Mouse (Mus musculus) embryonic facial prominence, embryonic 14.5 days (tissue): ENCODE measurements around the gene Xpnpep2. TPM values are rescaled to one million over a fixed set of nuclear protein-coding genes. Genes with fewer than 3 reads are reported as not detected.
A peak's percentile ranks its signal among the peaks of the same experiment; 100 is the strongest.

Experiments used
- ATAC-seq: fragments of 200-750 bp; cut with Nextera tagmentation; 2 replicates; pipeline ENCODE4 v1.8.0; 2017; ENCODE audit warnings: low read depth, moderate number of reproducible peaks, moderate TSS enrichment
- DNase-seq: peaks from one replicate; pipeline ENCODE4 v3.0.0-alpha.2; 2015; ENCODE audit warnings: low spot score
- H3K27ac ChIP-seq: fragments of 300-500 bp; sonication (generic); replicated peaks from 2 replicates; pipeline ENCODE4 v1.5.1; 2014; ENCODE audit warnings: low read depth, mild to moderate bottlenecking, low read length, moderate library complexity
- H3K27me3 ChIP-seq: fragments of 300-500 bp; sonication (generic); replicated peaks from 2 replicates; pipeline ENCODE4 v1.6.1; 2014; ENCODE audit warnings: low read length; ENCODE audit not compliant: control insufficient read depth, insufficient read depth
- H3K36me3 ChIP-seq: fragments of 300-500 bp; sonication (generic); 2 replicates; pipeline ENCODE4 v1.6.1; 2014; ENCODE audit warnings: low read length, mixed read lengths; ENCODE audit not compliant: control insufficient read depth, insufficient read depth
- H3K4me1 ChIP-seq: fragments of 300-500 bp; sonication (generic); 2 replicates; pipeline ENCODE4 v1.6.1; 2014; ENCODE audit warnings: antibody characterized with exemption, low read length; ENCODE audit not compliant: control insufficient read depth, insufficient read depth
- H3K4me2 ChIP-seq: fragments of 300-500 bp; sonication (generic); 2 replicates; pipeline ENCODE4 v1.6.1; 2014; ENCODE audit warnings: low read depth, mild to moderate bottlenecking, low read length, moderate library complexity, mixed read lengths
- H3K4me3 ChIP-seq: fragments of 300-500 bp; sonication (generic); 2 replicates; pipeline ENCODE4 v1.5.1; 2014; ENCODE audit warnings: low read depth, mild to moderate bottlenecking, low read length
- H3K9ac ChIP-seq: fragments of 300-500 bp; sonication (generic); 2 replicates; pipeline ENCODE4 v1.6.1; 2014; ENCODE audit warnings: low read depth, mild to moderate bottlenecking, low read length, moderate library complexity, mixed read lengths
- H3K9me3 ChIP-seq: fragments of 300-500 bp; sonication (generic); 2 replicates; pipeline ENCODE4 v1.6.1; 2016; ENCODE audit warnings: low read length; ENCODE audit not compliant: control insufficient read depth
- WGBS: fragments of 180-500 bp; shearing (Covaris S2); extraction: QIAGEN DNeasy Blood & Tissue Kit; methylation state at CpG from one replicate; pipeline ENCODE4 v1.1.7; 2014; 5-methylcytosine and 5-hydroxymethylcytosine counted together
- polyA plus RNA-seq: library from polyadenylated mRNA; unstranded; fragments of >200 nt; fragmentation: Nextera tagmentation; extraction: Ambion mirVana; gene quantifications from 2 replicates; pipeline ENCODE4 v1.2.1, GENCODE M21; 2014

The Xpnpep2 gene
- polyA plus RNA-seq, 1 experiment from 2014 or later: 4.6 TPM

DNA sequence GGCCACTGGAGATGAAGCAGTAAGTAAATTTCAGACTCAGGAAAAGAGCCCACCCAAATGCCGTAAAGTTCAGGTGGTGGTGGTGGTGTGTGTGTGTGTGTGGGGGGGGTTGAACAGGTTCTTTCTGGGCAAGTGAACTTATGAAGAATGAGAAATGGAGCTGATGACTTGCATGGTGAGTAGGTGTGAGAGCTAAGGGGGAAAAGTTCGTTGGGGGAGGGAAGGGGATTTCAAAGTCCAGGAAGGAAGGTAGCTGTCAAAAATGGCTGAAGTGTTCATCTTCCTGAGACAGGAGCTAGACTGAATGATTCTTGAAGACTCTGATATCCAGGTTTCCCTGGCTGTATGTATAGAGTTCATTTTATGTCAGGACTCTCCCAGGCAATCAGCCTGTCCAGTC is 38.7 kb downstream of the Xpnpep2 start:
- no peak overlapping the region for H3K4me2 ChIP-seq
- no peak overlapping the region for H3K9ac ChIP-seq
- DNase-seq (no peak), ATAC-seq (no peak)
- no peaks in the 10 kb centered on the region for H3K9me3 ChIP-seq
- H3K4me1 ChIP-seq: no peaks in the 10 kb centered on the region; the same call in 1 of the 2 replicates
- no peak overlapping the region for H3K4me3 ChIP-seq
- no peak overlapping the region for H3K27ac ChIP-seq
- H3K27me3 ChIP-seq: no peaks in the 10 kb centered on the region
- no peaks in the 10 kb centered on the region for H3K36me3 ChIP-seq
- WGBS: 86% methylated on average over 2 of the region's 2 CpGs

DNA sequence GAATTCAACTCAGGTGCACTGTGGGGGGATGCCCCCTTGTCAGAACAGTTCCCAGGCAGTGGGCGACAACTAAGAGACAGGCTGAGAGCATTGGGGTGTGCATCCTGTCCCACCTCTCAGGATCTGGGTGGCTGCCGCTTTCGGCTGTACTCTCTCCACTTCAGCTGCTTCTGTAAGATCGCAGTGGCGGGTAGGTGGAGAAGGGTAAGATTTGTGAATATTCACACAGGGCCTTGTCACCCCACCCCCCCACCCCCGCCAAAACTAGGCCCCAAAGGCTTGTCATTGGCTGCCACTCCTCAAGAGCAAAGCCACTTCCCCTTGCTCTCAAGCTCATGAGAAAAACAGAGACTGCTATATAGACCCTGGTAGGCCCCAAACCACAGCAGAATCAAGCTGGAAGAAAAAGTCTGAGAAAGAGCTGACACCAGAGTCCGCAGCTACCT is 39.2 kb downstream of the Xpnpep2 start:
- Histone ChIP-seq H3K27ac (no peak overlapping the region), H3K9ac (no peak overlapping the region), H3K4me1 (no peaks in the 10 kb centered on the region; the same call in 1 of the 2 replicates), H3K27me3 (no peaks in the 10 kb centered on the region), H3K9me3 (no peaks in the 10 kb centered on the region), H3K4me2 (no peak overlapping the region), H3K4me3 (no peak overlapping the region), H3K36me3 (no peaks in the 10 kb centered on the region)
- DNase-seq: no peak
- ATAC-seq: no peak
- WGBS: 78% methylated on average over 7 of the region's 7 CpGs

- ATAC-seq: no peak
Observed at GRCm38 (mm10) chrX:48152106-48152505, 43.6 kb downstream of the Xpnpep2 start.

DNA sequence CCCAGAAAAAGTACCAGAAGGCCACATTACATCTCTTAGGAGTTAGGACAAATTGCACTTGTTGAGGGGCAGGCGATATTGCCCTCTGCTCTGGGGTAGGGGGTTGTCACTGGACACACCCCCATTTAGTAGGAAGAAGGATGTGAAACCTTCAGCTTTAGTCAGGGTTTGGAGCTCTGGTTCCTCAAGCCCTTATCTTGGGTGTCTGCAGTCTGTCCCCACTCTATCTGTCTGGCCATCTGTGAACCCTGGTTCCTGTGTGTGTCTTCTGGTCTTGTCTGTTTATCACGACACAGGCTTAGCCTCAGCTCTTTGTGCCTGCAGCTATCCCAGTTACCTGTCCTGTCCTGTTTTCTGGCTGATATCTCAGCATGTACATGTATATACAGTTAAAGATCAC is 44.9 kb downstream of the Xpnpep2 start:
- no peak overlapping the region for H3K4me2 ChIP-seq
- 86% methylated on average over 2 of the region's 2 CpGs for WGBS
- H3K4me3 ChIP-seq: no peak overlapping the region
- H3K27ac ChIP-seq: no peak overlapping the region
- ATAC-seq: no peak
- no peaks in the 10 kb centered on the region for H3K4me1 ChIP-seq
- no peak for DNase-seq
- no peak overlapping the region for H3K9ac ChIP-seq
- no peaks in the 10 kb centered on the region for H3K36me3 ChIP-seq
- no peaks in the 10 kb centered on the region for H3K9me3 ChIP-seq
- no peaks in the 10 kb centered on the region for H3K27me3 ChIP-seq

More at GRCm38 (mm10) chrX:48152106-48152505, 43.6 kb downstream of the Xpnpep2 start:
- no peak overlapping the region for H3K9ac ChIP-seq
- H3K4me1 ChIP-seq: no peaks in the 10 kb centered on the region
- no peak overlapping the region for H3K4me3 ChIP-seq
- H3K9me3 ChIP-seq: no peaks in the 10 kb centered on the region
- H3K36me3 ChIP-seq: no peaks in the 10 kb centered on the region
- 72% methylated on average over 7 of the region's 7 CpGs for WGBS
- H3K27me3 ChIP-seq: no peaks in the 10 kb centered on the region
- no peak for DNase-seq
- no peak overlapping the region for H3K4me2 ChIP-seq
- H3K27ac ChIP-seq: no peak overlapping the region

DNA sequence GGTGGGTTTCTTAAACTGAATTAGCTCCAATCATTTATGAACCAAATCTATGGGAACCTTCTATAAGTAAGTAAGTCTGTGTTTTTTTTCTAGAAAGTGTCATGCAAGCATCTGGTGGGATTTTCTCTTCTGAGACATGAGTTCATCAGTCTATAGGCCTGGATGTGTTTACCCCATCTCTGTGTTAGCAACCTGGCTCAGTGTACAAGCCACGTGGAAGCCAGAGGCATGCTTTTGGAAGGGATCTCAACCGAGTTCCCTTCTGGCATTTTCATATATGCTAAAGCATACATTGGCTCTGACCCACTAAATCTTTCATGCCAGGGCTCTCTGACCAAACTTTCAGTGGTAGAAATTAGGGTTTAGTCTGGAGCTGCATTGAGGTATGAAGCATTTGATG is 45.4 kb downstream of the Xpnpep2 start:
- H3K4me3 ChIP-seq: no peak overlapping the region
- H3K4me2 ChIP-seq: no peak overlapping the region
- H3K4me1 ChIP-seq: no peaks in the 10 kb centered on the region
- no peaks in the 10 kb centered on the region for H3K36me3 ChIP-seq
- WGBS: 66% methylated on average over 2 of the region's 2 CpGs
- H3K9me3 ChIP-seq: no peaks in the 10 kb centered on the region
- no peak overlapping the region for H3K9ac ChIP-seq
- DNase-seq: no peak
- H3K27ac ChIP-seq: no peak overlapping the region
- H3K27me3 ChIP-seq: no peaks in the 10 kb centered on the region
- ATAC-seq: no peak

- Histone ChIP-seq H3K9ac (no peak overlapping the region), H3K27ac (no peak overlapping the region), H3K27me3 (no peaks in the 10 kb centered on the region), H3K9me3 (no peaks in the 10 kb centered on the region), H3K4me3 (no peak overlapping the region), H3K4me1 (no peaks in the 10 kb centered on the region), H3K4me2 (no peak overlapping the region), H3K36me3 (no peaks in the 10 kb centered on the region)
- 85% methylated on average over 6 of the region's 6 CpGs for WGBS
- DNase-seq (no peak), ATAC-seq (no peak)
Observed at GRCm38 (mm10) chrX:48155489-48155888, 47.0 kb downstream of the Xpnpep2 start.

DNA sequence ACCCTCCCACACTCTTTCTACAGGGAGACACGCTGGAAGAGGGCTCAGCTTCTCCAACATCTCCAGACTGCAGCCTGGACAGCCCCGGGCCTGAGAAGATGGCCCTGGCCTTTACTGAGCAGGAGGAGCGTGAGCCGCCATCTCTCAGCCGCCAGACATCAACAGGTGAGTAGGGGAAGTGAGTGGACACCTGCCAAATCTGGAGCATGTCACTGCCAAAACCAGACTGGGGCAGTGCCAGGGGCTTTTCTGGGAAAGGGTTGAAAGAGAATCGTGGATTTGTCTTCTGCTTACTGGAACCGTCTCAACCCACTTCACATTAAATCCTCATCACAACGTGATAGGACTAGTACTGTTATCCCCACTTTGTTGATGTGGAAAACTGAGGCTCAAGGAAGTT is 48.9 kb downstream of the Xpnpep2 start:
- Histone ChIP-seq H3K4me3 (no peak overlapping the region), H3K9ac (no peak overlapping the region), H3K9me3 (no peaks in the 10 kb centered on the region), H3K4me2 (no peak overlapping the region), H3K27ac (no peak overlapping the region), H3K36me3 (no peaks in the 10 kb centered on the region), H3K27me3 (no peaks in the 10 kb centered on the region), H3K4me1 (no peaks in the 10 kb centered on the region)
- 84% methylated on average over 8 of the region's 8 CpGs for WGBS
- no peak for ATAC-seq
- no peak for DNase-seq

DNA sequence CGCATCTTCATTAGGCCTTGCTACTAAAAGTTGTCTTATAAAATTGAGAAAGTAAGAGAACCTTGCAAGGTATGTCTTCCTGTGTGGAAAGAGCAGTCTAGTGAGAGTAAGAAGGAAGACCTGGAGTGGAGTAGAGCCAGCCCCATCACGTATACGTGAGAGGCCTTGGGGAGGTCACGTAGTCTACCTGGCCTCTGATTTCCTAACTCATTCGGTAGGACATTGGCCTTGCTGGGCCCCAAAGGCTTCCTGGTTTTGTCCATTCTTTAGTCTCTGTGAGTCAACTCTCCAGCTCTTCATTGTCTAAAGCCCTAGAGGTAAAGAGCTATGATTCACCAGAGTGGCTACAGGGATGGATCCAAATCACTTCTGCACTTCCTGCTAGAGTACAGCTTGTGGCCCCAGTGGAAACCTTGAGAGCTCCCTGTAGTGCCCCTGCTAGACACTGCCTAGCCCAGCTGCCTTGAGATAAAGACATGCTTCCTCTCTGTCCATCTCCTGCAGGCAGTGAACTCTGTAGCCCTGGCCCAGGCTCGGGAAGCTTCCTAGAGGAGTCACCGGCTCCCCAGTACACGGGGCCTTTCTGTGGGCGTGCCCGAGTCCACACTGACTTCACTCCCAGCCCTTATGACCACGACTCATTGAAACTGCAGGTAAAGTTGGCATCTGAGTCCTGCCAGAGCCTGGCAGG is 49.8 kb downstream of the Xpnpep2 start:
- Histone ChIP-seq H3K4me1 (no peaks in the 10 kb centered on the region), H3K9me3 (no peaks in the 10 kb centered on the region), H3K9ac (no peak overlapping the region), H3K27ac (no peak overlapping the region), H3K4me3 (no peak overlapping the region), H3K36me3 (no peaks in the 10 kb centered on the region), H3K27me3 (no peaks in the 10 kb centered on the region), H3K4me2 (no peak overlapping the region)
- WGBS: 86% methylated on average over 11 of the region's 11 CpGs
- ATAC-seq: no peak
- DNase-seq: no peak

- Histone ChIP-seq H3K36me3 (no peaks in the 10 kb centered on the region), H3K27me3 (no peaks in the 10 kb centered on the region), H3K9me3 (no peaks in the 10 kb centered on the region), H3K9ac (no peak overlapping the region), H3K4me2 (no peak overlapping the region), H3K27ac (no peak overlapping the region), H3K4me1 (no peaks in the 10 kb centered on the region), H3K4me3 (no peak overlapping the region)
- ATAC-seq: peak; percentile 60; the same call in 1 of the 2 replicates
- WGBS: 56% methylated on average over 1 of the region's 1 CpGs
- no peak for DNase-seq
Observed at GRCm38 (mm10) chrX:48169892-48170291, 61.4 kb downstream of the Xpnpep2 start.
